Mouse (Mus musculus) kidney, postnatal 0 days (tissue): ENCODE measurements around the gene Kat7. TPM values are rescaled to one million over a fixed set of nuclear protein-coding genes. Genes with fewer than 3 reads are reported as not detected.

Experiments
- ATAC-seq: fragments of 200-750 bp; cut with Nextera tagmentation; replicated peaks from 2 replicates; pipeline ENCODE4 v1.8.0; 2017; ENCODE audit warnings: low read depth, moderate number of reproducible peaks, moderate TSS enrichment, moderate library complexity; ENCODE audit not compliant: low FRiP score
- DNase-seq: peaks from one replicate; pipeline ENCODE4 v3.0.0-alpha.2; 2016; ENCODE audit warnings: low spot score
- H3K27ac ChIP-seq: fragments of 300-500 bp; sonication (generic); 2 replicates; pipeline ENCODE4 v1.5.1; 2014; ENCODE audit warnings: mild to moderate bottlenecking
- H3K27me3 ChIP-seq: fragments of 300-500 bp; sonication (generic); 2 replicates; pipeline ENCODE4 v1.6.1; 2014; ENCODE audit warnings: low read length, mixed read lengths; ENCODE audit not compliant: insufficient read depth
- H3K36me3 ChIP-seq: fragments of 300-500 bp; sonication (generic); 2 replicates; pipeline ENCODE4 v1.6.1; 2014; ENCODE audit warnings: low read length, mixed read lengths; ENCODE audit not compliant: insufficient read depth
- H3K4me1 ChIP-seq: fragments of 300-500 bp; sonication (generic); replicated peaks from 2 replicates; pipeline ENCODE4 v1.6.1; 2014; ENCODE audit warnings: antibody characterized with exemption, low read length, mixed read lengths; ENCODE audit not compliant: insufficient read depth
- H3K4me2 ChIP-seq: fragments of 300-500 bp; sonication (generic); 2 replicates; pipeline ENCODE4 v1.6.1; 2014; ENCODE audit warnings: mild to moderate bottlenecking, low read length, moderate library complexity, mixed read lengths
- H3K4me3 ChIP-seq: fragments of 300-500 bp; sonication (generic); replicated peaks from 2 replicates; pipeline ENCODE4 v1.5.1; 2014; ENCODE audit warnings: low read depth, low read length
- H3K9ac ChIP-seq: fragments of 300-500 bp; sonication (generic); 2 replicates; pipeline ENCODE4 v1.6.1; 2014; ENCODE audit warnings: low read depth, low read length
- H3K9me3 ChIP-seq: fragments of 300-500 bp; sonication (generic); replicated peaks from 2 replicates; pipeline ENCODE4 v1.6.1; 2016; ENCODE audit warnings: low read length, inconsistent platforms, mixed read lengths
- CTCF ChIP-seq: IDR thresholded peaks from 2 replicates; pipeline ENCODE4 v1.5.1; 2016; ENCODE audit warnings: antibody characterized with exemption, low read depth, mild to moderate bottlenecking, moderate library complexity
- WGBS: fragments of 180-500 bp; shearing (Covaris S2); extraction: QIAGEN DNeasy Blood & Tissue Kit; methylation state at CpG from one replicate; pipeline ENCODE4 v1.1.7; 2014; 5-methylcytosine and 5-hydroxymethylcytosine counted together
- polyA plus RNA-seq: library from polyadenylated mRNA; unstranded; fragments of >200 nt; fragmentation: Nextera tagmentation; extraction: Ambion mirVana; gene quantifications from 2 replicates; pipeline ENCODE4 v1.2.1, GENCODE M21; 2015

Gene Kat7
- polyA plus RNA-seq, 1 experiment from 2014 or later = 49.0 TPM

DNA sequence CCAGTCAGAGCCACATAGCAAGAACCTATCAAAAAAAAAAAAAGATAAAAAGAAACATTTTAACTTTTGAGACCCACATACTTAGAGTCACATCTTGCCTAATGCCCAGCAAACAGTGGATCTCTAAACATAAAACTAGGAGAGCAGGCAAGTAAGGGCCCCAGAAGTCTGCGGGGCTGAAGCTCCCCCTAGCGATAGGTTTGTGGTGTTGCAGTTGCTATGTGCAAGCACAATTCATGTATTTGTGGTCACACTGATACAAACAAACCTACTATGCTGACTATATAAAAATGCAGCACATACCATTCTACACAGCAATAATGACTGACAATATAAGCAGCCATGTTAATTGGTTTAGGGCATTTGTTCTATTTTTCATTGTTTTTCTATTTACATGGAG lies 11.9 kb downstream of the Kat7 start:
- ATAC-seq (no peak), DNase-seq (peak; percentile 66)
- 17% methylated on average over 2 of the region's 2 CpGs for WGBS
- Histone ChIP-seq H3K4me2 (no peak overlapping the region), H3K36me3 (peaks cover 54% of the 10 kb centered on the region), H3K4me3 (no peak overlapping the region), H3K27me3 (no peaks in the 10 kb centered on the region), H3K9ac (no peak overlapping the region), H3K27ac (no peak overlapping the region), H3K9me3 (no peaks in the 10 kb centered on the region), H3K4me1 (no peaks in the 10 kb centered on the region)
- TF ChIP-seq CTCF = peak; percentile 86

DNA sequence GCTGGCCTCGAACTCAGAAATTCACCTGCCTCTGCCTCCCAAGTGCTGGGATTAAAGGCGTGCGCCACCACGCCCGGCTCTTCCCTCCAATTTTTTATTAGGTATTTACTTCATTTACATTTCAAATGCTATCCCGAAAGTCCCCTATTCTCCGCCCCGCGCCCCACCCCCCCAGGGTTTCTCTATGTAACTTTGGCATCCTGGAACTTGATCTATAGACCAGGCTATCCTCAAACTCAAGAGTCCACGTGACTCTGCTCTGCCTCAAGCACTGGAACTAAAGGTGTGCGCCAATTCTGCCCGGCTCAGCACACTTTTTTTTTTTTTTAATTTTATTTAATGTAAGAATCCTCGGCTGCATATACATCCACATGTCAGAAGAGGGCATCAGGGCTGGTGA lies 14.3 kb downstream of the Kat7 start:
- Histone ChIP-seq H3K9ac (no peak overlapping the region), H3K4me3 (no peak overlapping the region), H3K27ac (no peak overlapping the region), H3K27me3 (no peaks in the 10 kb centered on the region), H3K36me3 (peaks cover 52% of the 10 kb centered on the region), H3K4me1 (no peaks in the 10 kb centered on the region), H3K9me3 (no peaks in the 10 kb centered on the region), H3K4me2 (no peak overlapping the region)
- no peak for TF ChIP-seq CTCF
- ATAC-seq = no peak
- WGBS = 95% methylated on average over 13 of the region's 13 CpGs
- no peak for DNase-seq

DNA sequence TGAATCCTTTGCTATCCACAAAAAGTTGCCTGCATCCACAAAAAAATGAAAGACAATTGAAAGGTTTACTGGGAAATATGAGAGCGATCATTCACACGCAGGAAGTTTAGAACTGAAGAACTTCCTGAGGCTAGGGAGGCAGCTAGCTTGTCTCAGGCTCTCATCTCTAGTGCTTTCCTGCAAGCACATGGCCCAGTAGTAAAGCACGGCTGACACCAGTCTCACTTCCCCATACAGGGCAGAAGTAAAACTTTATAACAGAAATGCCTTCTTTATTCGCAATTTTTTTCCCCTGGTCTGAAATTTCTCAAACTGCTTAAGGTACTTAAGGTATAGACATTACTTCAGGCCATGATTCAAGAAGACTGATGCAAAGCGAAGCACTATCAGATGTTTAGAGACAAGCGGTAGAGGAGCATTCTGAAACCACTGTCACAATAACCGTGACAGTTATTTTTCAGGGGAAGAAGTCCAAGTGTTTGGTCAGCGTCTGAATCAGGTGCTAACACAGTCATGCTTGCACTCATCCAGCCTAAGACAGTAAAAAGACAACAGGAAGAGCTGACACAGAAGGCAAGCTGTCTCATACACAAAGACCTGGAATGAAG lies 16.9 kb downstream of the Kat7 start:
- H3K9ac ChIP-seq = no peak overlapping the region
- whole genome bisulfite sequencing = 73% methylated on average over 8 of the region's 8 CpGs
- peaks cover 61% of the 10 kb centered on the region for H3K36me3 ChIP-seq
- no peak overlapping the region for H3K27ac ChIP-seq
- H3K4me1 ChIP-seq = no peaks in the 10 kb centered on the region
- DNase-seq = peak; percentile 20
- H3K27me3 ChIP-seq = no peaks in the 10 kb centered on the region
- no peaks in the 10 kb centered on the region for H3K9me3 ChIP-seq
- H3K4me2 ChIP-seq = no peak overlapping the region
- no peak for TF ChIP-seq CTCF
- ATAC-seq = no peak
- no peak overlapping the region for H3K4me3 ChIP-seq

DNA sequence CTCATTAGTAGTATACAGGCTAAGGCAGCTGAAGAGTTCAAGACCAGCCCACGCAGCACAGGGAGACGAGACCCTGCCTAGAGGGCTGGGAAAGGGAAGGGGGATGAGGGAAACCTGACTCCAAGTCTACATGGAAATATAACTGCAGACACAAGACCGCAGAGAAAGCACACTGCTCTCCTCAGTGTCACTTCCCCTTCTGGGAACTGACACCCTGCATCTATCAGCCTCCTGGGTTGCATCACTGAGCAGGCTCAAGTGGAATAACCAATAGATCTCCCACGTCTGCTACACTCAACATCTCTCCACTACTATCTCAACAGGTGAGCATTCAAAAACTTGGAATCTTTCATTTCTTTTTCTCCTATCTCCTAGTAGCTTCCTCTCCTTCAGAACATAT lies 18.0 kb downstream of the Kat7 start:
- no peak for ATAC-seq
- H3K4me1 ChIP-seq = no peaks in the 10 kb centered on the region
- no peaks in the 10 kb centered on the region for H3K9me3 ChIP-seq
- H3K4me3 ChIP-seq = no peak overlapping the region
- H3K36me3 ChIP-seq = peaks cover 62% of the 10 kb centered on the region
- no peaks in the 10 kb centered on the region for H3K27me3 ChIP-seq
- no peak for DNase-seq
- no peak overlapping the region for H3K27ac ChIP-seq
- H3K4me2 ChIP-seq = no peak overlapping the region
- TF ChIP-seq CTCF = no peak
- WGBS = 80% methylated on average over 4 of the region's 4 CpGs
- no peak overlapping the region for H3K9ac ChIP-seq

DNA sequence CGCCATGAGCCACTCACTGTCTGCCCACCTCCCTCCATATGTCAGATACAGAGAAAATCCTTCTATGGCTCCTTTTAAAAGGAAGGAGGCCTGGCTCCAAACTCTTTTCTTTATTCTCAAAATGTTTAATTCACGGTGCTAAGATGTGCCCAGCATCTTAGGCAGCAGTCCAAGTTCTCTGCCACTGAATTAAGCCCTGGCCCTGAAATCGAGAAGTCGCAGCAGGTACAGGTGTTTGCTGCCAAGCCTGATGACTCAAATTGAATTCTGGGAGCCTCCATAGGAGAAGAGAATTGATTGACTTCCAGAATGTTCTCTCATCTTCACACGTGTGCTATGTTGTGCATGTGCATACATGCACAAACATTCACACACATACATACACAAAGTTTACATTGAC lies 27.7 kb downstream of the Kat7 start:
- no peak for TF ChIP-seq CTCF
- Histone ChIP-seq H3K4me3 (no peak overlapping the region), H3K27me3 (no peaks in the 10 kb centered on the region), H3K27ac (no peak overlapping the region), H3K4me1 (no peaks in the 10 kb centered on the region), H3K36me3 (peaks cover 81% of the 10 kb centered on the region), H3K9ac (no peak overlapping the region), H3K4me2 (no peak overlapping the region), H3K9me3 (no peaks in the 10 kb centered on the region)
- ATAC-seq (no peak), DNase-seq (no peak)
- WGBS = 94% methylated on average over 5 of the region's 5 CpGs

DNA sequence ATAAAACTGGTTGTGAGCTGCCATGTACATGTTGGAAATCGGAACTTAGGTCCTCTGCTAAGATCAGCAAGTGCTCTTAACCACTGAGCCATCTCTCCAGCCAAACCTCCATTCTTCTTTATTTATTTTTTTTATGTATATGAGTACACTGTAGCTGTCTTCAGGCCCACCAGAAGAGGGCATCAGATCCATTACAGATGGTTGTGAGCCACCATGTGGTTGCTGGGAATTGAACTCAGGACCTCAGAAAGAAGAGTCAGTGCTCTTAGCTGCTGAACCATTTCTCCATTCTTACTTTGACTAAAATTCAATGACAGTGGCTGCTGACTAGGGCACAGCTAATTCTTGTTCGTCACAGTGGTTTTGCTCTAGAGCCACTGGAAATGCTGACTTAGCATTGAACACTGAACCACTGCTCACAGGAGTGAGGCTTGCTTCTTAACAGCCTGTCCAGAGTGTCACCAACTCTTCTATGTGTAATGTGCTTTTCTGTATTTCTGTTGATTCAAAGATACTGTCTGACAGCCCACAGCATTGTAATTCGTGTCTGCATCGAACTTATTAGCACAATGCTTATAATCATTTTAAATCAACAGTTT lies 30.9 kb downstream of the Kat7 start:
- Histone ChIP-seq H3K36me3 (peaks cover 86% of the 10 kb centered on the region), H3K9ac (no peak overlapping the region), H3K9me3 (no peaks in the 10 kb centered on the region), H3K27ac (no peak overlapping the region), H3K4me1 (no peaks in the 10 kb centered on the region), H3K27me3 (no peaks in the 10 kb centered on the region), H3K4me2 (no peak overlapping the region), H3K4me3 (no peak overlapping the region)
- peak; percentile 49 for TF ChIP-seq CTCF
- DNase-seq = no peak
- WGBS = 88% methylated on average over 4 of the region's 4 CpGs
- ATAC-seq = no peak

DNA sequence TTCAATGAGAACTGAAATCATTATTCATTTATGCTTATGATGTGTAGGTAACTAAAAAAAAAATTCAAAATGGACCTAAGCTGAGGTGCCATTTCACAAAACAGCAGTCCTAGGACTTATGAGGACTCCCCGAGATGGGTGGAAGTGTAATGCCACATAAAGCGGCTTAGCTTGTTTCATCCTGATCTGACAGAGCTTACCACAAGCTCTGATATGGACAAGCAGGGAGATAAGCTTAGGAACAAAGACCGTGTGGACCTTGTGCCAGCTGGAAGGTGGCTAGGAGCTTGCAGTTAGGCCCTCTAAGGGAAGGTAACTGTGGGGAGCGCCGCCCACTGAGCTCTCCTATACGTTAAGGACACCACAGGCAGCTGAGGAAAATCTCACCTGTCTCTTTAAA lies 34.0 kb downstream of the Kat7 start:
- ATAC-seq (no peak), DNase-seq (no peak)
- no peak overlapping the region for H3K4me2 ChIP-seq
- 95% methylated on average over 6 of the region's 6 CpGs for WGBS
- H3K27me3 ChIP-seq = no peaks in the 10 kb centered on the region
- no peaks in the 10 kb centered on the region for H3K4me1 ChIP-seq
- H3K9ac ChIP-seq = no peak overlapping the region
- peaks cover 81% of the 10 kb centered on the region for H3K36me3 ChIP-seq
- H3K4me3 ChIP-seq = no peak overlapping the region
- H3K27ac ChIP-seq = no peak overlapping the region
- TF ChIP-seq CTCF = no peak
- H3K9me3 ChIP-seq = no peaks in the 10 kb centered on the region
